Mouse (Mus musculus): ENCODE data around the gene Arsa.

The Arsa gene

GRCm38 (mm10) chr15:89477091-89477491 lies at the start of gene Arsa:
Arsa (minus strand) TSS chr15:89477425.
- no peak for DNase-seq

GRCm38 (mm10) chr15:89526776-89527325 lies 49.6 kb upstream of the Arsa start:
- no peak for DNase-seq

GRCm38 (mm10) chr15:89525896-89526295 lies 48.7 kb upstream of the Arsa start:
- DNase-seq: no peak

- DNase-seq: no peak
These were observed 48.2 kb upstream of the Arsa start for GRCm38 (mm10) chr15:89525464-89525863.

GRCm38 (mm10) chr15:89524611-89525415 lies 47.6 kb upstream of the Arsa start:
- DNase-seq: no peak

- peak; percentile 28 for DNase-seq
These were observed 46.9 kb upstream of the Arsa start for GRCm38 (mm10) chr15:89524001-89524571.

GRCm38 (mm10) chr15:89523283-89523832 lies 46.1 kb upstream of the Arsa start:
- peak; percentile 63 for DNase-seq

GRCm38 (mm10) chr15:89522566-89523282 lies 45.5 kb upstream of the Arsa start:
- DNase-seq: no peak

GRCm38 (mm10) chr15:89521951-89522350 lies 44.7 kb upstream of the Arsa start:
- DNase-seq: no peak

- no peak for DNase-seq
These were observed 35.5 kb upstream of the Arsa start for GRCm38 (mm10) chr15:89512679-89513078.

- no peak for DNase-seq
These were observed 30.5 kb upstream of the Arsa start for GRCm38 (mm10) chr15:89507751-89508150.

GRCm38 (mm10) chr15:89504838-89505237 lies 27.6 kb upstream of the Arsa start:
- DNase-seq: no peak

- no peak for DNase-seq
These were observed 24.1 kb upstream of the Arsa start for GRCm38 (mm10) chr15:89501321-89501720.

- DNase-seq: peak; percentile 64
These were observed 23.1 kb upstream of the Arsa start for GRCm38 (mm10) chr15:89500221-89500791.

GRCm38 (mm10) chr15:89499784-89500220 lies 22.6 kb upstream of the Arsa start:
- DNase-seq: peak; percentile 84

- DNase-seq: peak; percentile 60
These were observed 21.9 kb upstream of the Arsa start, which contains the start of gene Shank3 for GRCm38 (mm10) chr15:89498961-89499688. Shank3 (plus strand) TSS chr15:89499623.

- peak; percentile 68 for DNase-seq
These were observed 21.1 kb upstream of the Arsa start for GRCm38 (mm10) chr15:89498049-89498960.

GRCm38 (mm10) chr15:89497391-89498048 lies 20.3 kb upstream of the Arsa start:
- DNase-seq: no peak

GRCm38 (mm10) chr15:89496841-89497240 lies 19.6 kb upstream of the Arsa start:
- no peak for DNase-seq

- no peak for DNase-seq
These were observed 18.9 kb upstream of the Arsa start for GRCm38 (mm10) chr15:89496131-89496530.

All from retina, postnatal 1 day (tissue).